Mouse (Mus musculus) embryonic stem cell, embryonic (primary cell): ENCODE measurements around the gene Hist3h2a.

Experiments
- CTCF ChIA-PET, 4 experiments: fragments of 300-600 bp in 2 of 4; fragments of 350-600 bp in 2 of 4; sonication (Branson Sonifier 250); formaldehyde crosslinking; loops; one replicate each; lab custom pipeline; 2022; ENCODE audit warnings: inconsistent platforms in 2 of 4; lab: Charles Lee
- POLR2A ChIA-PET, 4 experiments: fragments of 300-600 bp in 2 of 4; fragments of 350-600 bp in 2 of 4; sonication (Branson Sonifier 250); formaldehyde crosslinking; loops; one replicate each; lab custom pipeline; 2022; ENCODE audit warnings: antibody characterized with exemption in 4 of 4, inconsistent platforms in 1 of 4; lab: Charles Lee

Gene Hist3h2a

DNA sequence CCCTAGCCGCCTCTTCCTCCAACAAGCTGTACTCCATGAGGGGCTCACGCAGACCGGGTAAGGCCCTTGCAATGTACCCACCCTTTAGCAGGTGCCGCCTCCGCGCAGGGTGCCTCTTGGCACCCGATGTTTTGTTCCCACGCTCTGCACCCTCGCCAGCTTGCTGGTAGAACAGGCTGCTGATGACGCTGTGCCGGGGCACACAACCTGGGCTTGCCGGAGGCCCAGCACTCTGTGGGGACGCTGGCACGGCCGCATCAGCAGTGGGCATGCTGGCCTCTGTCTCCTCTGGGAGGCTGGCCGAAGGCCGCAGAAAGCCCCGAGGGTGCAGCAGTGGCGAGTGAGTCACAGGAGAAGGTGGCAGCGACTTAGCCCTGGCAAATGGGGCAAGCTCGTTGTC is 46.1 kb downstream of the Hist3h2a start:
- ChIA-PET POLR2A (interaction anchor here in 2 of 4 experiments (0.7 to 2.1 kb wide), 4 partner anchors 8 to 162 kb away, joined by 3 to 11 read pairs (median 4); partner anchors contain the start of gene Trim11 (in 1 of the 2)), CTCF (no interaction called here)

DNA sequence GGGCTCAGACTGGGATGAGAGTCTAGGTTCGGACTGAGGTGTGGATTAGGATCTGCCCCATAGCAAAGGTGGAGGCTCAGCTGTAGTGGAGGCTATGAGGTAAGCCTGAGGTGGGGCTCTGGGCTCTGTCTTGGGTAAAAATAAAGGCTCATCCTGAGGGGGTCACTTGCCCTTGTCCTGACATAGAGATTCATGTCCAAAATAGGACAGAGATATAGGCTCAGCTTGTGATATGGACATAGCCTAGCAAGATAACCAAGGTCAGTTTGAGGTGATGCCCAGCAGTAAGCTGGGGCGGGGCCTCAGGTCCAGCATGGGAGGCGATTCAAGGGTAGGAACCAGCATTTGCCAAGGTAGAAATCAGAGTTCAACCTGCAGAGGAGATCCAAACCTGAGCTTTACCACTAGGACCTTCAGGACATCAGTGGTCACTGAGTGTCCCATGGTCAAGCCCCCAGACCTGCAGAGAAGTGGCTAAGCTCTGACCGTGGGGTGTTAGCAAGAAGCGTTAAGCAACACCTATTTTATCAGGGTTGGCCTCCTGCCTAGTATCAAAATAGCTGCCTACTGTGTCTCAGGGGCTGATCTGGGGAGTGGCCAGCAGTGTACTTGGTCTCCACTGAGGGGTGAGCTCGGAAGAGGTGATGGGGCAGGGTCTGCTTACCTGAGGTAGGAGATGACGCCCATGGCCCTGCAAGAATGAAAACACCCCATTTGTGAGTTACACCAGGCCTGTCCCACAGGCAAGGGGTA is 48.0 kb downstream of the Hist3h2a start:
- ChIA-PET CTCF (interaction anchor here in 2 of 4 experiments (1.0 to 1.4 kb wide), 3 partner anchors 25 to 92 kb away, joined by 3 to 4 read pairs (median 3); partner anchors contain the start of gene Trim11 (in 1 of the 2)), POLR2A (interaction anchor here in 2 of 4 experiments (0.6 to 2.1 kb wide), 4 partner anchors 10 to 699 kb away, joined by 3 to 11 read pairs (median 3); partner anchors contain the start of gene Hist3h2ba (in 1 of the 2))
